Mouse (Mus musculus) neural tube, embryonic 12.5 days (tissue): ENCODE results near the gene C2cd2l. TPM values are rescaled to one million over a fixed set of nuclear protein-coding genes. Genes with fewer than 3 reads are reported as not detected.
"Not testable (repeated sequence)": the region's sequence is repeated elsewhere in the genome, so short reads cannot be mapped to it uniquely, and the experiment has no call there.

Source experiments
- ATAC-seq: fragments of 200-750 bp; cut with Nextera tagmentation; 2 replicates; pipeline ENCODE4 v1.8.0; 2017; ENCODE audit warnings: low read depth, mild to moderate bottlenecking, moderate TSS enrichment, moderate library complexity; ENCODE audit not compliant: low FRiP score
- H3K27ac ChIP-seq: fragments of 300-500 bp; sonication (generic); 2 replicates; pipeline ENCODE4 v1.5.1; 2016
- H3K27me3 ChIP-seq: fragments of 300-500 bp; sonication (generic); replicated peaks from 2 replicates; pipeline ENCODE4 v1.6.1; 2016; ENCODE audit warnings: mild to moderate bottlenecking
- H3K36me3 ChIP-seq: fragments of 300-500 bp; sonication (generic); 2 replicates; pipeline ENCODE4 v1.6.1; 2016; ENCODE audit warnings: mild to moderate bottlenecking
- H3K4me1 ChIP-seq: fragments of 300-500 bp; sonication (generic); 2 replicates; pipeline ENCODE4 v1.6.1; 2016
- H3K4me2 ChIP-seq: fragments of 300-500 bp; sonication (generic); replicated peaks from 2 replicates; pipeline ENCODE4 v1.6.1; 2016; ENCODE audit warnings: mild to moderate bottlenecking
- H3K4me3 ChIP-seq: fragments of 300-500 bp; sonication (generic); 2 replicates; pipeline ENCODE4 v1.5.1; 2016
- H3K9ac ChIP-seq: fragments of 300-500 bp; sonication (generic); 2 replicates; pipeline ENCODE4 v1.6.1; 2016; ENCODE audit warnings: mild to moderate bottlenecking
- H3K9me3 ChIP-seq: fragments of 300-500 bp; sonication (generic); 2 replicates; pipeline ENCODE4 v1.6.1; 2016; ENCODE audit warnings: mild to moderate bottlenecking
- WGBS: fragments of 180-500 bp; shearing (Covaris S2); methylation state at CpG from one replicate; pipeline ENCODE4 v1.1.7; 2016; 5-methylcytosine and 5-hydroxymethylcytosine counted together
- polyA plus RNA-seq: library from polyadenylated mRNA; unstranded; fragments of >200 nt; fragmentation: Nextera tagmentation; extraction: Ambion mirVana; gene quantifications from 2 replicates; pipeline ENCODE4 v1.2.1, GENCODE M21; 2016

Gene C2cd2l
- polyA plus RNA-seq, 1 experiment from 2014 or later = 26.9 TPM

DNA sequence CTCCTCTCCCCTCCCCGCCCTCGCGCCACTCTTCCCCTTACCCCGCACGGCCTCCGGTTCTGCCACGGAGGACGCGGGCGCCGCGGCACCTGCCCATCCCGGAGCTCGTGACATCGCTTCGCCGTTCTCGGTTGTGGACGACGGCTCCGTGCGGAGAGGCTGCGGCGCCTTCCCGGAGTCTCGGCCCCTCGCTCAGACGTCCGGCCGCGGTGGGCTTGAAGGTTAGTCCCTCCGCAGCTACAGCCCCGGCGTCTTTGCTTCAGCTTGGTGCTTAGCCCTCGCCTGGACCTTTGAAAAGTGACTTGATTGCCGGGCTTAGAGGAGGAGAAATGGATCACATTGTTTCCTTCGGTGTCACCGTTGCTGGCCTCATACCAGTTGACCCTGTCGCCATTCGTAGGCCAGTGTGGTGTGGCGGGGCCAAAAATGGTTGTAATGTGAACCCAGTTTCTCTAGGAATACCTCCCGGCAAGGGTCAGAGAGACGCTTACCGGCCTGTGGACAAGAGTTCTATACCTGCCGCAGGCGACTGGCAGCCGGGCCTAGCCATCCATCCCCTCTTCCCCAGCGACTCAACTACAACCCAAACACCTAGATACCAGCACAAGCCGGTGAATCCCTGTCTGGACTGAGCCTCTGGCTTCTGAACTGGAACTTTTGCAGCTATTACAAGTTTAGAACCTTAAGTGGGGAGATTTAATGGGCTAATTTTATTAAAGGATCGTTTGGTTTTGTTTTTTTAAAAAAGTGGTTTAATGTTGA lies 15.4 kb upstream of the C2cd2l start:
- Histone ChIP-seq H3K27ac (peak overlapping the region; percentile 89), H3K36me3 (peaks cover 38% of the 10 kb centered on the region), H3K9me3 (no peaks in the 10 kb centered on the region), H3K4me2 (peak overlapping the region; percentile 83), H3K4me1 (peaks cover 22% of the 10 kb centered on the region), H3K9ac (peak overlapping the region; percentile 97), H3K4me3 (peak overlapping the region; percentile 91), H3K27me3 (no peaks in the 10 kb centered on the region)
- no peak; the same call in 1 of the 2 replicates for ATAC-seq
- WGBS = under 1% methylated on average over 50 of the region's 50 CpGs

GRCm38 (mm10) chr9:44334396-44335330 lies 14.6 kb upstream of the C2cd2l start, which contains the start of gene H2afx:
TSS of gene H2afx (plus strand) at chr9:44334694.
- H3K27me3 ChIP-seq = no peaks in the 10 kb centered on the region
- peaks cover 22% of the 10 kb centered on the region for H3K4me1 ChIP-seq
- peaks cover 46% of the 10 kb centered on the region for H3K36me3 ChIP-seq
- H3K9ac ChIP-seq = peak within 1 kb of the TSS; percentile 97
- no peaks in the 10 kb centered on the region for H3K9me3 ChIP-seq
- peak; percentile 97 for ATAC-seq
- peak within 1 kb of the TSS; percentile 91 for H3K4me3 ChIP-seq
- peak within 1 kb of the TSS; percentile 83 for H3K4me2 ChIP-seq
- under 1% methylated on average over 91 of the region's 91 CpGs for WGBS
- peak within 1 kb of the TSS; percentile 89 for H3K27ac ChIP-seq

DNA sequence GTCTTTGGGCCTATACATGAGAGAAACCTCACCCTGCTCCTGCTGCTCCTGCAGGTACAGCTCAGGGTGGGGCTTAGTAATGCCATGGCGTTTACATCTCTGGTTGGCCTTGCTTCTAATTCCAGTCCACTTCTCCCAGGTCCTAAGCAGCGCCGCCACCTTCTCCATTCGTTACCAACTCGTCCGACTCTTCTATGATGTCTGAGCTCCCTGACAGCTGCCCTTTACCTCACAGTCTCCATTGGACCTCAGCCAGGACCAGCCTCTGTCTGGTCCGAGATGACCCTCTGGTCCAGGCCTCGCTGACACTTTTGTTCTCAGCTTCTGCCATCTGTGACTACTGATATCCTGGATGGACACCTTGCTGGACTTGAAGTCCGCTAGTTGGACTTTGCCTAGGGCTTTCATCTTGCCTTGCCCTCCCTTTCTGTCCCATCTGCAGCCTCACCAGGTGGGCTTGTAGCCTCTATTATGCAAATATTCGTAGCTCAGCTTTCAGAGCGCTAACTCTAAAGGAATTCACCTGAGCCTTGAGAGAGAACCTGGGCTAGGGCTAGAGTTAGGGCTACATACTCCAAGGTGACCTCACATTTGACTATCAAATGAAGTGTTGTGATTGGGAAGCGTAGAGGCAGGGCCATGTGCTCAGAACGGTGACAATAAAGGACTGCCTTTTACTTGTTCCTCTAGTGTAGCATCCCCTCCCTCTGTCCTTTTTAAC lies 13.0 kb upstream of the C2cd2l start:
- Histone ChIP-seq H3K36me3 (peaks cover 44% of the 10 kb centered on the region), H3K9me3 (no peaks in the 10 kb centered on the region), H3K4me3 (0 out of 2 replicates have a peak overlapping the region, but pooled peaks have one; percentile 1), H3K27me3 (no peaks in the 10 kb centered on the region), H3K27ac (no peak overlapping the region), H3K9ac (no peak overlapping the region), H3K4me2 (no peak overlapping the region), H3K4me1 (peaks cover 22% of the 10 kb centered on the region)
- ATAC-seq = no peak
- 97% methylated on average over 13 of the region's 13 CpGs for WGBS

GRCm38 (mm10) chr9:44330736-44331135 lies 10.7 kb upstream of the C2cd2l start:
- H3K4me2 ChIP-seq = no peak overlapping the region
- no peaks in the 10 kb centered on the region for H3K27me3 ChIP-seq
- H3K9ac ChIP-seq = no peak overlapping the region
- peaks cover 44% of the 10 kb centered on the region for H3K36me3 ChIP-seq
- ATAC-seq = no peak
- no peaks in the 10 kb centered on the region for H3K9me3 ChIP-seq
- peaks cover 15% of the 10 kb centered on the region for H3K4me1 ChIP-seq
- H3K27ac ChIP-seq = no peak overlapping the region
- H3K4me3 ChIP-seq = no peak overlapping the region
- 94% methylated on average over 6 of the region's 6 CpGs for WGBS

- WGBS = 91% methylated on average over 5 of the region's 5 CpGs
- H3K4me2 ChIP-seq = peak overlapping the region; percentile 83
- H3K4me1 ChIP-seq = peaks cover 12% of the 10 kb centered on the region
- no peaks in the 10 kb centered on the region for H3K27me3 ChIP-seq
- no peak overlapping the region for H3K27ac ChIP-seq
- H3K36me3 ChIP-seq = peaks cover 33% of the 10 kb centered on the region
- ATAC-seq = no peak
- H3K9me3 ChIP-seq = no peaks in the 10 kb centered on the region
- H3K9ac ChIP-seq = peak overlapping the region; percentile 77; the same call in 1 of the 2 replicates
- peak overlapping the region; percentile 78; the same call in 1 of the 2 replicates for H3K4me3 ChIP-seq
These were observed 7.8 kb upstream of the C2cd2l start for GRCm38 (mm10) chr9:44327926-44328325.

- peaks cover 26% of the 10 kb centered on the region for H3K36me3 ChIP-seq
- WGBS = 1% methylated on average over 22 of the region's 22 CpGs
- peak overlapping the region; percentile 78 for H3K4me3 ChIP-seq
- no peaks in the 10 kb centered on the region for H3K9me3 ChIP-seq
- peak; percentile 37 for ATAC-seq
- H3K4me2 ChIP-seq = peak overlapping the region; percentile 83
- peak overlapping the region; percentile 60; the same call in 1 of the 2 replicates for H3K27ac ChIP-seq
- peaks cover 12% of the 10 kb centered on the region for H3K4me1 ChIP-seq
- no peaks in the 10 kb centered on the region for H3K27me3 ChIP-seq
- H3K9ac ChIP-seq = peak overlapping the region; percentile 77
These were observed 7.1 kb upstream of the C2cd2l start for GRCm38 (mm10) chr9:44327064-44327711.

- H3K4me2 ChIP-seq = peak overlapping the region; percentile 83
- H3K36me3 ChIP-seq = peaks cover 20% of the 10 kb centered on the region
- H3K4me3 ChIP-seq = peak overlapping the region; percentile 78
- ATAC-seq = peak; percentile 93
- H3K27ac ChIP-seq = peak overlapping the region; percentile 60
- peak overlapping the region; percentile 77 for H3K9ac ChIP-seq
- peaks cover 12% of the 10 kb centered on the region for H3K4me1 ChIP-seq
- no peaks in the 10 kb centered on the region for H3K27me3 ChIP-seq
- under 1% methylated on average over 38 of the region's 38 CpGs for WGBS
- no peaks in the 10 kb centered on the region for H3K9me3 ChIP-seq
These were observed 6.4 kb upstream of the C2cd2l start for GRCm38 (mm10) chr9:44326371-44327063.

GRCm38 (mm10) chr9:44325768-44326370 lies 5.8 kb upstream of the C2cd2l start, which contains the start of gene Dpagt1:
TSS of gene Dpagt1 (plus strand) at chr9:44326019.
- Histone ChIP-seq H3K4me2 (peak within 1 kb of the TSS; percentile 83), H3K4me3 (peak within 1 kb of the TSS; percentile 78), H3K9me3 (no peaks in the 10 kb centered on the region), H3K36me3 (peaks cover 18% of the 10 kb centered on the region), H3K9ac (peak within 1 kb of the TSS; percentile 77), H3K4me1 (peaks cover 14% of the 10 kb centered on the region), H3K27ac (peak within 1 kb of the TSS; percentile 60), H3K27me3 (no peaks in the 10 kb centered on the region)
- ATAC-seq = no peak; the same call in 1 of the 2 replicates
- WGBS = 9% methylated on average over 12 of the region's 12 CpGs

DNA sequence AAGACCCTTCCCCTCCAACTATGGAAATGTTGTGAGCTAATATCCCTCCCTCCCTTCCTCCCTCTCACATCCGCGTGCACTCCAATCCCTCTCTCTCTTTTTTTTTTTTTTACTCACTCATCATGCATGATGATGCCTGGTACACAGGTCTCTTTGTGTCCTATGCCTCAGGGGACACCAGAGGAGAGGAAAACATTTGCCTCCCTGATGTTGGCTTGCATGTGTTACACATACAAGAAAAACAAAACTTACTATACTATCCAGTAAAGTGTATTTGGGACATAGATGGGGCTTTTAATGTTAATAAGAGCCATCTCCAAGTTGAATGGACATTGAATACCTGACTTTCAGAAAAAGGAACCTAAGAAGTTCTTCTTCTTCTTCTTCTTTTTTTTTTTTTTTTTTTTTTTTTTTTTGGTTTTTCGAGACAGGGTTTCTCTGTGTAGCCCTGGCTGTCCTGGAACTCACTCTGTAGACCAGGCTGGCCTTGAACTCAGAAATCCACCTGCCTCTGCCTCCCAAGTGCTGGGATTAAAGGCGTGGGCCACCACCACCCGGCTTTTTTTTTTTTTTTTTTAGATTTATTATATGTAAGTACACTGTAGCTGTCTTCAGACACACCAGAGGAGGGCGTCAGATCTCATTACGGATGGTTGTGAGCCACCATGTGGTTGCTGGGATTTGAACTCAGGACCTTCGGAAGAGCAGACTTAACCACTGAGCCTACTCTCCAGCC lies 5.1 kb upstream of the C2cd2l start:
- H3K4me1 ChIP-seq = peaks cover 19% of the 10 kb centered on the region
- peaks cover 11% of the 10 kb centered on the region for H3K36me3 ChIP-seq
- 60% methylated on average over 7 of the region's 8 CpGs for WGBS
- not testable (repeated sequence) for H3K4me3 ChIP-seq, H3K27me3 ChIP-seq, ATAC-seq, H3K27ac ChIP-seq, H3K9me3 ChIP-seq
- H3K9ac ChIP-seq = 0 out of 2 replicates have a peak overlapping the region, but pooled peaks have one; percentile 29
- peak overlapping the region; percentile 83 for H3K4me2 ChIP-seq

DNA sequence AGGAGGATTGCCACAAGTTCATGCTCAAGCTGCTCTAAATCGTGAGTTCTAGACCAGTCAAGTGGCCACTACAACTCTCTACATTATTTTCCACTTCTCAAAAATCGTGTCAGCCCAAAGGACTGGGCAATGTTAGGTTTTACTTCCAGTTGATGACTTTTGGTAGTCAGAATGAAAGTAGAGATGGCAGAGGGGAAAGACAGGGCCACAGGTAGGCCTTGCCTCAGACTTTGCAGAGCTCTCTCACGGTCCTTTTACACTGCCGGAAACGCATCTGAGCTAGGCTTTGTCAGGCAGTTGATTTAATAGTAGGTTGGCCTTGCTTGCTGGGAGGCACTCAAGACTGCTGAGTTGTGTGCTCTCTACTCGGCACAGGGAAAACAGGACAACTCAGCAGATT lies 4.1 kb upstream of the C2cd2l start:
- ATAC-seq = no peak
- Histone ChIP-seq H3K9ac (no peak overlapping the region), H3K27ac (no peak overlapping the region), H3K4me3 (no peak overlapping the region), H3K36me3 (peaks cover 4% of the 10 kb centered on the region; the same call in 1 of the 2 replicates), H3K27me3 (no peaks in the 10 kb centered on the region), H3K9me3 (no peaks in the 10 kb centered on the region), H3K4me1 (peaks cover 23% of the 10 kb centered on the region), H3K4me2 (no peak overlapping the region)
- 67% methylated on average over 6 of the region's 6 CpGs for WGBS
